In the genomic region with DNA sequence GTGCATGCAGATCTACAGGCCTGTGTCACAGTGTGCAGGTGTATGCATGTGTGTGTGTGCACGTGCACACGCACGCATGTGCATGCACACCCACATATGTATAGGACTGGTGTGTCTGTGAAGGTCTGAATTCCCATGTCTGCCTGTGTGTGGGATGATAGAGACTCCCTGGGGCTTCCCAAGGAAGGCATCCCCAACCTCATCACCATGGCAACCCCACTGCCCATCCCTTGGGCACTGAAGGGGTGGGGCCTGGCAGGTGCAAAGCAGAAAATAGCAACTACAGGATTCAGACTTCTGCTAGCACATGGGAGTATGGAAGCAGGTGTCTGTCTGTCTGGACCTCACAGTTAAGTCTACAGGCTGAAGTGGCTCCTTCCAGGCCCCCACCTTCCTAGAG, we compare ENCODE assay signal across 17 mouse cellular contexts. TPM values are rescaled to one million over a fixed set of nuclear protein-coding genes. Genes with fewer than 3 reads are reported as not detected.
DNase-seq lines count a peak whose midpoint lies in the region; ATAC-seq and TF ChIP-seq lines count a peak whose summit lies in the region.
"Had no signal": no experiment of that assay in that cellular context is flagged by ENCODE, and none has a peak within 500 bp of the region (broad histone marks: within the 10 kb centered on the region; RNA-seq: fewer than 3 reads in every experiment).

No protein-coding gene starts in this region.

- H3K36me3 ChIP-seq in midbrain, embryonic 12.5 days, result no peaks in the 10 kb centered on the region
- H3K36me3 ChIP-seq in midbrain, postnatal 0 days (ENCODE audit: insufficient read depth, low read length), result no peaks in the 10 kb centered on the region
- no peaks in the 10 kb centered on the region for H3K36me3 ChIP-seq in hindbrain, embryonic 15.5 days
- H3K36me3 ChIP-seq: heart, embryonic 12.5 days; intestine, embryonic 15.5 days; limb, embryonic 10.5 days had no signal

- no peak for TF ChIP-seq CTCF in midbrain, postnatal 0 days (IDR thresholded peaks at IDR 0.05)

- peak; percentile 7; the same call in 1 of the 2 replicates for ATAC-seq in frontal cortex, adult (ENCODE audit: low TSS enrichment)
- peak; percentile 28; the same call in 1 of the 2 replicates for ATAC-seq in midbrain, embryonic 12.5 days (ENCODE audit: low FRiP score, low read depth)
- no peak for ATAC-seq in midbrain, postnatal 0 days (ENCODE audit: low FRiP score)
- ATAC-seq in hindbrain, embryonic 15.5 days (ENCODE audit: low FRiP score, low read depth), result peak; percentile 12; the same call in 1 of the 2 replicates
- ATAC-seq: intestine, embryonic 15.5 days had no signal

- H3K4me3 ChIP-seq in midbrain, embryonic 12.5 days, result no peak overlapping the region
- H3K4me3 ChIP-seq in midbrain, postnatal 0 days (ENCODE audit: low read depth, low read length), result no peak overlapping the region
- no peak overlapping the region for H3K4me3 ChIP-seq in hindbrain, embryonic 15.5 days
- H3K4me3 ChIP-seq: heart, embryonic 12.5 days; intestine, embryonic 15.5 days; limb, embryonic 10.5 days had no signal

- no peak overlapping the region for H3K27ac ChIP-seq in midbrain, embryonic 12.5 days (replicated peaks)
- H3K27ac ChIP-seq in midbrain, postnatal 0 days (ENCODE audit: low read depth, low read length), result no peak overlapping the region
- H3K27ac ChIP-seq in hindbrain, embryonic 15.5 days (replicated peaks), result no peak overlapping the region
- H3K27ac ChIP-seq: intestine, embryonic 15.5 days; limb, embryonic 10.5 days; macrophage had no signal

- H3K27me3 ChIP-seq in midbrain, embryonic 12.5 days, result no peaks in the 10 kb centered on the region
- H3K27me3 ChIP-seq in midbrain, postnatal 0 days (ENCODE audit: insufficient read depth, low read length), result no peaks in the 10 kb centered on the region
- H3K27me3 ChIP-seq in hindbrain, embryonic 15.5 days, result no peaks in the 10 kb centered on the region
- H3K27me3 ChIP-seq: intestine, embryonic 15.5 days had no signal

- no peak for DNase-seq in frontal cortex, postnatal 10 days (ENCODE audit: low spot score in 2 of 2)
- no peak for DNase-seq in midbrain, postnatal 0 days (ENCODE audit: low spot score)
- DNase-seq in brain, adult 2 months (ENCODE audit: low read depth, low spot score), result peak; percentile 68
- DNase-seq in ovary, adult 18-20 months (ENCODE audit: low spot score), result no peak
- DNase-seq: cerebellum, postnatal 25 days; kidney, postnatal 4 days; lung, adult 2 months had no signal

- peaks cover 71% of the 10 kb centered on the region for H3K4me1 ChIP-seq in midbrain, embryonic 12.5 days
- peaks cover 22% of the 10 kb centered on the region; the same call in 1 of the 2 replicates for H3K4me1 ChIP-seq in midbrain, postnatal 0 days (ENCODE audit: insufficient read depth, low read length)
- peaks cover 81% of the 10 kb centered on the region for H3K4me1 ChIP-seq in hindbrain, embryonic 15.5 days (replicated peaks)
- H3K4me1 ChIP-seq: heart, embryonic 12.5 days; intestine, embryonic 15.5 days; limb, embryonic 10.5 days had no signal

- H3K9me3 ChIP-seq in midbrain, embryonic 12.5 days, result no peaks in the 10 kb centered on the region
- no peaks in the 10 kb centered on the region for H3K9me3 ChIP-seq in midbrain, postnatal 0 days (ENCODE audit: low read length)
- H3K9me3 ChIP-seq in hindbrain, embryonic 15.5 days, result no peaks in the 10 kb centered on the region
- H3K9me3 ChIP-seq: heart, embryonic 12.5 days; intestine, embryonic 15.5 days; limb, embryonic 10.5 days had no signal

- WGBS in midbrain, embryonic 12.5 days, result 93% methylated on average over 3 of the region's 3 CpGs
- 100% methylated on average over 3 of the region's 3 CpGs for WGBS in midbrain, postnatal 0 days
- WGBS in hindbrain, embryonic 15.5 days, result 86% methylated on average over 3 of the region's 3 CpGs

- no peak overlapping the region for H3K9ac ChIP-seq in midbrain, embryonic 12.5 days (replicated peaks)
- H3K9ac ChIP-seq in midbrain, postnatal 0 days (replicated peaks; ENCODE audit: low read length, poor library complexity, severe bottlenecking), result no peak overlapping the region
- no peak overlapping the region for H3K9ac ChIP-seq in hindbrain, embryonic 15.5 days
- H3K9ac ChIP-seq: heart, embryonic 12.5 days; intestine, embryonic 15.5 days had no signal

- H3K4me2 ChIP-seq in midbrain, embryonic 12.5 days (replicated peaks), result no peak overlapping the region
- H3K4me2 ChIP-seq in midbrain, postnatal 0 days (ENCODE audit: low read depth, low read length, poor library complexity, severe bottlenecking), result no peak overlapping the region
- H3K4me2 ChIP-seq in hindbrain, embryonic 15.5 days, result no peak overlapping the region
- H3K4me2 ChIP-seq: heart, embryonic 12.5 days; intestine, embryonic 15.5 days; liver, embryonic 11.5 days had no signal

RNA-seq across cellular contexts. Expression of a gene that starts 13.0 kb away (rescaled TPM):
- 20.5 and 22.9 TPM in 2 replicates for polyA plus RNA-seq in midbrain, embryonic 12.5 days (2016; fragmentation: Nextera tagmentation; extraction: Ambion mirVana)
- 137 and 159 TPM in 2 replicates for total RNA-seq in midbrain, postnatal 0 days (2014; rRNA removed)
- 18.9 and 20.1 TPM in 2 replicates for polyA plus RNA-seq in midbrain, postnatal 0 days (2015; fragmentation: Nextera tagmentation; extraction: Ambion mirVana)
- polyA plus RNA-seq in hindbrain, embryonic 15.5 days (2015; fragmentation: Nextera tagmentation; extraction: Ambion mirVana), result 20.6 and 23.1 TPM in 2 replicates
- total RNA-seq: granulocyte monocyte progenitor cell, adult 5-6 weeks; monocyte, adult 5-6 weeks had no signal
- polyA plus RNA-seq: macrophage had no signal

RNA-seq across cellular contexts. Expression of a gene that starts 44.2 kb away (rescaled TPM):
- polyA plus RNA-seq in midbrain, embryonic 12.5 days (2016; fragmentation: Nextera tagmentation; extraction: Ambion mirVana), result 68.0 and 68.2 TPM in 2 replicates
- 99.4 and 110 TPM in 2 replicates for total RNA-seq in midbrain, postnatal 0 days (2014; rRNA removed)
- polyA plus RNA-seq in midbrain, postnatal 0 days (2015; fragmentation: Nextera tagmentation; extraction: Ambion mirVana), result 78.0 and 81.3 TPM in 2 replicates
- 75.7 and 80.3 TPM in 2 replicates for polyA plus RNA-seq in hindbrain, embryonic 15.5 days (2015; fragmentation: Nextera tagmentation; extraction: Ambion mirVana)
